In genomic region chr7:73557671-73558265, GRCm38 (mm10) we compare ENCODE assay signal across 8 mouse cellular contexts. TPM values are rescaled to one million over a fixed set of nuclear protein-coding genes. Genes with fewer than 3 reads are reported as not detected.
DNase-seq lines count a peak whose midpoint lies in the region; ATAC-seq and TF ChIP-seq lines count a peak whose summit lies in the region.

No protein-coding gene starts in this region.

- no peaks in the 10 kb centered on the region for H3K9me3 ChIP-seq in E14TG2a.4 (ENCODE audit: low read length)
- H3K9me3 ChIP-seq in embryonic facial prominence, embryonic 12.5 days, result no peaks in the 10 kb centered on the region
- H3K9me3 ChIP-seq in heart, postnatal 0 days (replicated peaks; ENCODE audit: control insufficient read depth, low read length), result no peaks in the 10 kb centered on the region
- H3K9me3 ChIP-seq in midbrain, embryonic 10.5 days (replicated peaks), result no peaks in the 10 kb centered on the region
- H3K9me3 ChIP-seq in stomach, embryonic 14.5 days (ENCODE audit: control insufficient read depth, low read depth, low read length), result no peaks in the 10 kb centered on the region

- H3K4me3 ChIP-seq in E14TG2a.4 (replicated peaks; ENCODE audit: low read length), result peak overlapping the region; percentile 95
- H3K4me3 ChIP-seq in embryonic facial prominence, embryonic 12.5 days, result peak overlapping the region; percentile 100
- peak overlapping the region; percentile 100 for H3K4me3 ChIP-seq in heart, postnatal 0 days (ENCODE audit: low read depth, low read length)
- peak overlapping the region; percentile 100 for H3K4me3 ChIP-seq in midbrain, embryonic 10.5 days
- H3K4me3 ChIP-seq in stomach, embryonic 14.5 days (ENCODE audit: low read depth, low read length), result peak overlapping the region; percentile 100

- H3K4me1 ChIP-seq in E14TG2a.4 (replicated peaks; ENCODE audit: low read depth, low read length), result peaks cover 50% of the 10 kb centered on the region
- H3K4me1 ChIP-seq in embryonic facial prominence, embryonic 12.5 days, result peaks cover 8% of the 10 kb centered on the region; the same call in 1 of the 2 replicates
- peaks cover 4% of the 10 kb centered on the region for H3K4me1 ChIP-seq in heart, postnatal 0 days (ENCODE audit: control insufficient read depth, insufficient read depth)
- H3K4me1 ChIP-seq in midbrain, embryonic 10.5 days, result peaks cover 41% of the 10 kb centered on the region
- H3K4me1 ChIP-seq in stomach, embryonic 14.5 days (ENCODE audit: control insufficient read depth, insufficient read depth, low read length), result peaks cover 6% of the 10 kb centered on the region; the same call in 1 of the 2 replicates

- no peak for TF ChIP-seq EP300 in heart, postnatal 0 days (IDR thresholded peaks at IDR 0.05; ENCODE audit: low read depth)

- peaks cover 11% of the 10 kb centered on the region for H3K36me3 ChIP-seq in E14TG2a.4 (ENCODE audit: insufficient read depth, low read length)
- no peaks in the 10 kb centered on the region for H3K36me3 ChIP-seq in embryonic facial prominence, embryonic 12.5 days
- H3K36me3 ChIP-seq in heart, postnatal 0 days (replicated peaks; ENCODE audit: control insufficient read depth, insufficient read depth, low read length), result no peaks in the 10 kb centered on the region
- peaks cover 25% of the 10 kb centered on the region for H3K36me3 ChIP-seq in midbrain, embryonic 10.5 days
- no peaks in the 10 kb centered on the region; the same call in 1 of the 2 replicates for H3K36me3 ChIP-seq in stomach, embryonic 14.5 days (ENCODE audit: control insufficient read depth, insufficient read depth, low read length)

- peak overlapping the region; percentile 58 for H3K4me2 ChIP-seq in embryonic facial prominence, embryonic 12.5 days (replicated peaks)
- 0 out of 2 replicates have a peak overlapping the region, but pooled peaks have one; percentile 2 for H3K4me2 ChIP-seq in heart, postnatal 0 days (ENCODE audit: low read depth, low read length)
- no peak overlapping the region for H3K4me2 ChIP-seq in stomach, embryonic 14.5 days (replicated peaks; ENCODE audit: low read depth, low read length)

- DNase-seq in adrenal gland, adult 18-20 months (ENCODE audit: low spot score in 2 of 2), result peak; percentile 71 to 80
- DNase-seq in heart, postnatal 0 days (ENCODE audit: low spot score), result no peak
- peak; percentile 26 to 59 for DNase-seq in layer of hippocampus, postnatal 25 days (ENCODE audit: extremely low spot score in 1 of 2, low spot score in 1 of 2)
- DNase-seq in midbrain, embryonic 10.5 days (ENCODE audit: low spot score), result peak; percentile 60
- DNase-seq in urinary bladder, postnatal 10 days (ENCODE audit: low spot score), result no peak

- under 1% methylated on average over 71 of the region's 80 CpGs for WGBS in embryonic facial prominence, embryonic 12.5 days
- under 1% methylated on average over 55 of the region's 80 CpGs for WGBS in heart, postnatal 0 days
- WGBS in midbrain, embryonic 10.5 days, result under 1% methylated on average over 76 of the region's 80 CpGs
- under 1% methylated on average over 80 of the region's 80 CpGs for WGBS in stomach, embryonic 14.5 days

- peak overlapping the region; percentile 100 for H3K27ac ChIP-seq in embryonic facial prominence, embryonic 12.5 days
- peak overlapping the region; percentile 100 for H3K27ac ChIP-seq in heart, postnatal 0 days (ENCODE audit: low read depth)
- H3K27ac ChIP-seq in midbrain, embryonic 10.5 days (replicated peaks), result peak overlapping the region; percentile 100
- peak overlapping the region; percentile 100 for H3K27ac ChIP-seq in stomach, embryonic 14.5 days (ENCODE audit: low read length)

- no peaks in the 10 kb centered on the region for H3K27me3 ChIP-seq in E14TG2a.4 (ENCODE audit: insufficient read depth, low read length)
- no peaks in the 10 kb centered on the region for H3K27me3 ChIP-seq in embryonic facial prominence, embryonic 12.5 days
- H3K27me3 ChIP-seq in heart, postnatal 0 days (ENCODE audit: control insufficient read depth, insufficient read depth, low read length), result no peaks in the 10 kb centered on the region
- no peaks in the 10 kb centered on the region for H3K27me3 ChIP-seq in midbrain, embryonic 10.5 days (ENCODE audit: low read depth, poor library complexity, severe bottlenecking)
- H3K27me3 ChIP-seq in stomach, embryonic 14.5 days (ENCODE audit: control insufficient read depth, insufficient read depth, low read length), result no peaks in the 10 kb centered on the region

- no peak for ATAC-seq in embryonic facial prominence, embryonic 12.5 days (ENCODE audit: insufficient number of reproducible peaks, insufficient read depth, low FRiP score, low TSS enrichment)
- peak; percentile 9; the same call in 1 of the 2 replicates for ATAC-seq in heart, postnatal 0 days (ENCODE audit: insufficient read depth, low read depth)
- no peak for ATAC-seq in stomach, embryonic 14.5 days (ENCODE audit: insufficient number of reproducible peaks, insufficient read depth, low FRiP score, low read depth)

- TF ChIP-seq CTCF in E14TG2a.4 (conservative IDR thresholded peaks at IDR 0.05; ENCODE audit: low read length), result no peak
- no peak for TF ChIP-seq CTCF in heart, postnatal 0 days (IDR thresholded peaks at IDR 0.05; ENCODE audit: low read depth)

- H3K9ac ChIP-seq in embryonic facial prominence, embryonic 12.5 days, result peak overlapping the region; percentile 100
- peak overlapping the region; percentile 100 for H3K9ac ChIP-seq in heart, postnatal 0 days (replicated peaks; ENCODE audit: low read depth, low read length)
- H3K9ac ChIP-seq in stomach, embryonic 14.5 days (replicated peaks; ENCODE audit: low read depth, low read length), result peak overlapping the region; percentile 100

RNA-seq across cellular contexts. Expression of gene Chd2, which starts 16.1 kb away (rescaled TPM):
- 10 to 100 TPM; 35.5 to 35.8 TPM for total RNA-seq in adrenal gland, adult 18-20 months (2021)
- 57.9 and 65.0 TPM in 2 replicates for polyA plus RNA-seq in embryonic facial prominence, embryonic 12.5 days (2016; fragmentation: Nextera tagmentation; extraction: Ambion mirVana)
- total RNA-seq in heart, postnatal 0 days (2014; rRNA removed; ENCODE audit: low replicate concordance), result 43.0 and 65.5 TPM in 2 replicates
- polyA plus RNA-seq in heart, postnatal 0 days (2015; fragmentation: Nextera tagmentation; extraction: Ambion mirVana), result 31.1 and 32.2 TPM in 2 replicates
- total RNA-seq in layer of hippocampus, postnatal 25 days (2021), result 10 to 100 TPM; 44.2 to 53.1 TPM
- polyA plus RNA-seq in midbrain, embryonic 10.5 days (2016; fragmentation: Nextera tagmentation; extraction: Ambion mirVana), result 39.6 and 48.3 TPM in 2 replicates
- polyA plus RNA-seq in stomach, embryonic 14.5 days (2014; fragmentation: Nextera tagmentation; extraction: Ambion mirVana), result 71.0 and 77.2 TPM in 2 replicates

Comparison
In these comparisons a context has a peak if more than half of its experiments do, and no peak if none do; other contexts are left out.
1. DNase-seq: peak in adrenal gland, adult 18-20 months (2 of 2), layer of hippocampus, postnatal 25 days (2 of 2) and midbrain, embryonic 10.5 days (single experiment); none in heart, postnatal 0 days (single experiment) and urinary bladder, postnatal 10 days (single experiment).
2. Peak in every context shown above with its lines, with median percentiles within 50 percentile points of each other: H3K4me3 ChIP-seq, H3K27ac ChIP-seq and H3K9ac ChIP-seq.